8 mouse cellular contexts compared by ENCODE assay signal in the genomic region with DNA sequence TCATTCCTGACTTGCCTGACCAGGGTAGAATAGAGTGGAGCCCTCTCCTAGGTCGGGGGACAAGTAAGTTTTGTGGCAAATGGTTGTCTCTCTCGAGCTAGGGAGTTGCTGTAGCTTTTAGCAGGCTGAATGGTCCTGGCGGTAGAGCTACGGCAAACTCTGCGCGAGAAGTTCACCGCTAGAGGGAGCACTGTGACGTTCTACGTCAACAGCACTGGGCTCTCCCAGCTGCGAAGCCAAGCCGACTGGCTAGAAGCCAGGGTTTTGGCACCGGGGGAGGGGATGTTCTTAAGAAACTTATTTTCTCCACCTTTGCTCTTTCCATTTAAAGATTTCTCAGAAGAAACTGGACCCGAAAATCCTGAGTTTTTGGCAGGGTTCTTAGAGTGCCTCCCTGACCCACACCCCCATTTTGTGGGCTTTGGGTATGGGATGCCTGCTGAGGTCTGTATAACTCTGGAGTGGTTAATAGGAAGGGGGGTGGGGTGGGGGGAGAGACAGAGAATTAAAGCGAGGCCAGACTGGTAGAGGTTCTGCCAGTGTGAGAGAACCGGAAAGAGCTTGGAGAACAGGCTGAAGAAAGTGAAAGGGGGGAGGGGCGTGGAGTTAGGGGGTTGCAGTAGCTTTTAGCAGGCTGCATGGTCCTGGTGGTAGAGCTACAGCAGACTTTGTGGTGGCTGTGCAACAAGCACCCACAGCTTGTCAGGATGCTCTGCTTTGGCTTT. TPM values are rescaled to one million over a fixed set of nuclear protein-coding genes. Genes with fewer than 3 reads are reported as not detected.
A peak's percentile ranks its signal among the peaks of the same experiment; 100 is the strongest.
DNase-seq lines count a peak whose midpoint lies in the region; ATAC-seq and TF ChIP-seq lines count a peak whose summit lies in the region.

No protein-coding gene starts in this region.

- H3K4me3 ChIP-seq in ES-E14 (ENCODE audit: insufficient read depth in 1 of 2, low read depth in 1 of 2, low read length in 2 of 2, poor library complexity in 1 of 2, severe bottlenecking in 1 of 2), result no peak overlapping the region
- H3K4me3 ChIP-seq in forebrain, embryonic 16.5 days (replicated peaks; ENCODE audit: low read length), result no peak overlapping the region; the same call in 1 of the 2 replicates
- H3K4me3 ChIP-seq in liver, embryonic 12.5 days, result no peak overlapping the region
- H3K4me3 ChIP-seq in neural tube, embryonic 15.5 days (replicated peaks), result no peak overlapping the region

- intact Hi-C loops in heart, postnatal 10 days (cut with DNase I), result loop anchor here (5.0 kb wide), 1 partner anchor 268 kb away; no protein-coding TSS in a partner anchor

- no peak overlapping the region for H3K27ac ChIP-seq in ES-E14 (ENCODE audit: insufficient read depth, low read depth, low read length, poor library complexity, severe bottlenecking)
- H3K27ac ChIP-seq in forebrain, embryonic 16.5 days (ENCODE audit: low read length), result no peak overlapping the region
- no peak overlapping the region for H3K27ac ChIP-seq in liver, embryonic 12.5 days
- no peak overlapping the region for H3K27ac ChIP-seq in neural tube, embryonic 15.5 days (replicated peaks)

- DNase-seq in ES-E14 (ENCODE audit: low read depth, low spot score), result peak; percentile 75
- DNase-seq in cerebellum, adult 18-20 months, result peak; percentile 84 to 85
- DNase-seq in heart, postnatal 10 days, result peak; percentile 86 to 91
- peak; percentile 88 to 94 for DNase-seq in kidney, postnatal 36 days
- DNase-seq in thymus, postnatal 0 days (ENCODE audit: low spot score), result peak; percentile 35

- ATAC-seq in forebrain, embryonic 16.5 days, result peak; percentile 94
- no peak for ATAC-seq in liver, embryonic 12.5 days
- ATAC-seq in neural tube, embryonic 15.5 days (ENCODE audit: low FRiP score), result peak; percentile 93

- peak overlapping the region; percentile 39 for H3K4me2 ChIP-seq in forebrain, embryonic 16.5 days (ENCODE audit: low read length)
- peak overlapping the region; percentile 14; the same call in 1 of the 2 replicates for H3K4me2 ChIP-seq in liver, embryonic 12.5 days
- H3K4me2 ChIP-seq in neural tube, embryonic 15.5 days, result peak overlapping the region; percentile 49

- no peaks in the 10 kb centered on the region for H3K27me3 ChIP-seq in forebrain, embryonic 16.5 days (replicated peaks; ENCODE audit: control insufficient read depth, insufficient read depth, low read length)
- H3K27me3 ChIP-seq in liver, embryonic 12.5 days (replicated peaks), result 0 out of 2 replicates have a peak, but pooled peaks cover 3% of the 10 kb centered on the region
- no peaks in the 10 kb centered on the region for H3K27me3 ChIP-seq in neural tube, embryonic 15.5 days (replicated peaks)

- in situ Hi-C loops in ES-E14 (cut with MboI; ENCODE audit: low sequenced_read_pairs in 2 of 2, unreplicated experiment in 2 of 2), result no loop called here

- no peak overlapping the region for H3K9ac ChIP-seq in ES-E14 (ENCODE audit: insufficient read depth, low read depth, low read length, poor library complexity, severe bottlenecking)
- no peak overlapping the region for H3K9ac ChIP-seq in forebrain, embryonic 16.5 days (replicated peaks; ENCODE audit: low read depth, low read length)
- H3K9ac ChIP-seq in liver, embryonic 12.5 days, result no peak overlapping the region
- no peak overlapping the region for H3K9ac ChIP-seq in neural tube, embryonic 15.5 days (replicated peaks)

- H3K4me1 ChIP-seq in ES-E14 (ENCODE audit: control insufficient read depth in 2 of 2, insufficient read depth in 2 of 2, low read length in 2 of 2, poor library complexity in 1 of 2), result no peaks in the 10 kb centered on the region
- peaks cover 10% of the 10 kb centered on the region for H3K4me1 ChIP-seq in forebrain, embryonic 16.5 days (replicated peaks; ENCODE audit: control insufficient read depth, insufficient read depth, low read length)
- H3K4me1 ChIP-seq in liver, embryonic 12.5 days, result no peaks in the 10 kb centered on the region
- peaks cover 17% of the 10 kb centered on the region for H3K4me1 ChIP-seq in neural tube, embryonic 15.5 days

- WGBS in forebrain, embryonic 16.5 days, result 6% methylated on average over 16 of the region's 16 CpGs
- WGBS in liver, embryonic 12.5 days (ENCODE audit: insufficient replicate concordance), result 6% methylated on average over 16 of the region's 16 CpGs
- 8% methylated on average over 16 of the region's 16 CpGs for WGBS in neural tube, embryonic 15.5 days

- H3K9me3 ChIP-seq in ES-E14 (ENCODE audit: control insufficient read depth, insufficient read depth, low read depth, low read length), result no peaks in the 10 kb centered on the region
- no peaks in the 10 kb centered on the region for H3K9me3 ChIP-seq in forebrain, embryonic 16.5 days (ENCODE audit: control insufficient read depth, low read length)
- no peaks in the 10 kb centered on the region for H3K9me3 ChIP-seq in liver, embryonic 12.5 days (replicated peaks)
- H3K9me3 ChIP-seq in neural tube, embryonic 15.5 days (replicated peaks), result no peaks in the 10 kb centered on the region

- H3K36me3 ChIP-seq in ES-E14 (ENCODE audit: control insufficient read depth, insufficient read depth, low read length, poor library complexity, severe bottlenecking), result no peaks in the 10 kb centered on the region
- H3K36me3 ChIP-seq in forebrain, embryonic 16.5 days (ENCODE audit: control insufficient read depth, insufficient read depth), result no peaks in the 10 kb centered on the region
- no peaks in the 10 kb centered on the region for H3K36me3 ChIP-seq in liver, embryonic 12.5 days
- no peaks in the 10 kb centered on the region for H3K36me3 ChIP-seq in neural tube, embryonic 15.5 days

TF ChIP-seq in ES-E14, 5 proteins besides CTCF, POLR2A, EP300 and RAD21:
- 0 out of 2 replicates have a peak, but pooled peaks have one; percentile 17 for TF ChIP-seq ZC3H11A (IDR thresholded peaks at IDR 0.05; ENCODE audit: borderline replicate concordance, low read depth, low read length)
- TF ChIP-seq CHD2 (IDR thresholded peaks at IDR 0.05; ENCODE audit: low read depth, low read length), result no peak
- no peak for TF ChIP-seq MAFK (IDR thresholded peaks at IDR 0.05; ENCODE audit: insufficient read depth, low read depth, low read length)
- TF ChIP-seq ZNF384 (IDR thresholded peaks at IDR 0.05; ENCODE audit: low read depth, low read length), result no peak

RNA-seq across cellular contexts. Expression of a gene that starts 35.1 kb away (rescaled TPM):
- 0.22 and 0.26 TPM in 2 replicates for total RNA-seq in ES-E14 (2012; rRNA removed)
- 5.3 and 7.3 TPM in 2 replicates for polyA plus RNA-seq in forebrain, embryonic 16.5 days (2015; fragmentation: Nextera tagmentation; extraction: Ambion mirVana)
- total RNA-seq in heart, postnatal 10 days (2021), result 1 to 10 TPM in 1 of 2 experiments, under 1 TPM in 1; 0.96 to 1.1 TPM
- polyA plus RNA-seq in liver, embryonic 12.5 days (2016; fragmentation: Nextera tagmentation; extraction: Ambion mirVana), result 0.25 and 0.31 TPM in 2 replicates
- polyA plus RNA-seq in neural tube, embryonic 15.5 days (2015; fragmentation: Nextera tagmentation; extraction: Ambion mirVana), result 2.8 and 3.9 TPM in 2 replicates
- 0.39 TPM in 2 replicates for polyA plus RNA-seq in thymus, postnatal 0 days (2015; fragmentation: Nextera tagmentation; extraction: Ambion mirVana)

Comparison
In these comparisons a context has a peak if more than half of its experiments do, and no peak if none do; other contexts are left out.
1. DNase-seq: peak in every context shown above with its lines; median percentile 91 in kidney, postnatal 36 days; 88 in heart, postnatal 10 days; 84 in cerebellum, adult 18-20 months; 75 in ES-E14; 35 in thymus, postnatal 0 days.